Mouse (Mus musculus) layer of hippocampus, postnatal 14 days (tissue): ENCODE results near the gene Wnt5a. TPM values are rescaled to one million over a fixed set of nuclear protein-coding genes. Genes with fewer than 3 reads are reported as not detected.

ENCODE experiments used
- DNase-seq, 2 experiments: peaks; one replicate each; pipeline ENCODE4 v3.0.0; 2021 to 2022; ENCODE audit warnings: low spot score in 2 of 2, mixed read lengths in 1 of 2
- long read RNA-seq, 2 experiments: library from polyadenylated mRNA; stranded (forward); transcript quantifications; one replicate each; pipeline ENCODE4 v2.0.0; 2021
- total RNA-seq, 2 experiments: library from RNA; stranded (reverse); gene quantifications; 2 replicates each; pipeline ENCODE4 v1.2.3; 2021

Wnt5a gene
- total RNA-seq: 10 to 100 TPM; 15.7 to 16.9 TPM
- long read RNA-seq, experiment 1, full-length matches to known transcripts: 2 of 2 reads
- long read RNA-seq, experiment 1, partial matches to known transcripts: 0 of 2 reads
- long read RNA-seq, experiment 1, other reads (novel, unspliced or antisense): 0 of 2 reads
- long read RNA-seq, experiment 2, full-length matches to known transcripts: 4 of 6 reads
- long read RNA-seq, experiment 2, partial matches to known transcripts: 0 of 6 reads
- long read RNA-seq, experiment 2, other reads (novel, unspliced or antisense): 2 of 6 reads

DNA sequence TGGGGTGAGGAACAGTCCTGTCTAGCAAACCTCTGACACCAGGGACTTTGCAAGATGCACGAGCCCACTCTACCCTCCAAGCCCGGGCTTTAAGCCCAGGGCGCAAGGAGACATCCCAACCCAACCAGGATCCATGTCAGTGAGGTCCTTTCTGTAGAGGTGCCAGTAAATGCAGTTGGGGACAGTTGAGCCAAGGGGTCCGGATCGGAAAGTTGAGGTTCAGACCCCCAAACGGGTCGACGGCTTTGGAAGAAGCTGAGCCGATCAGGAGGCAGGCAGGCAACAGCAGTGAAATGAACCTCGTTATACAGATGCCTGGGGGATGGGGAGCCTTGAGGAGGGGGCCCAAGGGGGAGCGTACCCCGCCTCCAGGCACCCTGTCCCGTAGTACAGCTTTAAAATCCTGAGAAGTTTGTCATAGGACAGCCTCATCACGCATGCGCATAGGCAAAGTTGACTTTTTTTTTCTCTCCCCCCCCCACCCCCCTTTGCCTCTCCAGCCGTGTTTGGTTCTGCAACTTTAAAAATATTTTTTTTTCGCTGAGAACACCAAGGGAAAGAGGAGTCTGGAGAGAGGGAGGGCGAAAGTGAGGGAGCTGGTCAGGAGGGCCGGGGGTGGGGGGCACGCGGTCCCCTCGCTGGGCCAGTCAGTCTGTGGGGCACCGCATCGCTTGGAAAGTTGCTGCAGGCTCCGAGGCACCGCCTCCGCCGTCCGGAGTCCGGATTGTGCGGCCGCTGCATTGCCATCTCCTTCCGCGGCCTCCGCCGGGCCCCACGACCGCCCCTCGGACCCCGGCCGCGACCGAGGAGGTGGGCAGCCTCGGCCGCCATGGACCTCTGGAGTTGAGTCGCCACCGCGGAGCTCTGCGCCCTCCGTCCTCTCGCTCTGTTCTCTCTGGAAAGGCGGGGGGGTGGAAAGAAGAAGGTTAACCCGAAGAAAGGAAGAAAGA, at the start of gene Wnt5a:
Wnt5a (plus strand) TSS at position 650 of the 950 bp plus-strand sequence.
- peak in 1 of 2 experiments; percentile 27 for DNase-seq

DNA sequence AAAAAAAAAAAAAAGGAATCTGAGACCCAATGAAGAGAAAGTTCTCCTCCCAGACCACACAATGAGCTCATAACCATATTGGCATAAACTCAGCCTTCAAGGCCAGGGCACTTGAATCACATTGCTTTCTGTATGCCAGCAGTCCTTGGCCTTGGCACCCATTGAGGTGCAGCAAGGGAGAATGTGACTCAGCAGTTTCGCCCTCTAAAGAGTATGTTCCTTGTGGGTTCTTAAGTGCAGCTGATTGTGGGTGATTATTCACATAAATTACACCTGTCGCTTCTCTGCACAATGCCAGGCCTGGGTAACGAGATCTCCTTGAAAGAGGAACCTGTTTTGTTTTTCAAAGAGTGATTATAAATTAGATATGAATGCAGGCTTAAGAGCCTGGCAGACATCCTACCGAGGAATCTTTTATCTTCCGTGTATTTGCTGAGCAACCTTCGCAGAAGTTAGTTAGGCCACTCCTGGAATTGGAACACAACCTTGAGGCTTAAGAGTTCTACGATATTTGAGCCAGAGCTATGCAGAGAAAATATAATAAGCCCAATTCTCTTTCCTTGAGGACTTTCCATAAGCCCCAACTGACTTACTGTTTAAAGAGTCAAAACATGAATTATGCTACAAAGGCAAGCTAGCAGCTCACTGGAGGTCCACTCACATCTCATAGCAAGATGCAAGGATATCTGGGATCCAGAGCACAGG, 48.0 kb upstream of the Wnt5a start:
- no peak for DNase-seq

DNA sequence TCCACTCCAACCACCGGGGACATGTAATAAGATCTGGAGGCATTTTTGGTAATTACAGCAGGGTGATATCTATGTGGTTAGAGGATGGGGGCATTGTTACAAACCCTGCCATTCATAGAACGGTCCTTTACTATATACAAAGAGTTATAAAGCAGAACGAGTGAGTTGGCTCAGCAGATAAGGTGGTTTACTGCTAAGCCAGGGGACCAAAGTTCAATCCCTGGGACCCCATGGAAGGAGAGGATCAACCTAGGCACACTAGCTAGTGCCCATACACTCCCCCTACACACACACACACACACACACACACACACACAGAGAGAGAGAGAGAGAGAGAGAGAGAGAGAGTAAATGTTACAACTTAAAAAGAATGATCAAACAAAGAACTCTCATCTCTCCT, 47.1 kb upstream of the Wnt5a start:
- no peak for DNase-seq

DNA sequence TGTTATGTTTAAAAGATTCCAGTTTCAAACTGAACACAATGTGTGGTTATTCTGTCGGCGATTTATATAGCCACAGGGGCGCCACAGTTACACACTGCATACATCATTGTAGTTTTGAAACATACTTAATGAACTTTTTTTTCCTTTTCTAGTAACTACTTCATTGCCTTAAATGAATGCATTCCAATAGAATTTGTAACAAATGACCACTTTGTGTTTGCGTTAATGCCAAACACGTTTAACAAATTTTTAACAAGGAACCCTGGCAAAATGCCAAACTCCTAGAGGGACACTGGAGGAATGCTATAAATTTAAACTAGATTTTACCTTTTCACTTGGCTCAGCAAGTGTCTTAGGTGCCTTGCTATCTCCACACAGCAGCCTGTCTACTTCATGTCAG, 36.6 kb upstream of the Wnt5a start:
- DNase-seq: no peak

DNA sequence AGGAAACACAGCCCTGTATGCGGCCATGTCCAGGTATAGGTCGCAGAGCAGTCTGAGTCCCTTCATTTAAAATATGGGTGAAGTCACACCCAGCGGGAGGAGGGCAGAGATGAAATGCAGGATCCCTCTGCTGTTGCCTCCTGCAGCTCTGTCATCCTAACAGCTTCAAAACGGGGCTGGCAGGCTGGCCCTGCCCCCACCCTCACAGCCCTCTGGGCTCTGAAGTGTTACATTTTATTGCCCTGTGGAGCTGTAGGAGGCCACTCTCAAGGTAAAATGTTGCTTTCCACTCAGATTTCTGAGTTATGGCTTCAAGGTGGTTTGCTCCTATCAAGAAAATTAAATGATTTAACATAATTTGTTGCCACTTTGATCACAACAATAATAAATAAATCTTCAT, 34.9 kb upstream of the Wnt5a start:
- DNase-seq: no peak

DNA sequence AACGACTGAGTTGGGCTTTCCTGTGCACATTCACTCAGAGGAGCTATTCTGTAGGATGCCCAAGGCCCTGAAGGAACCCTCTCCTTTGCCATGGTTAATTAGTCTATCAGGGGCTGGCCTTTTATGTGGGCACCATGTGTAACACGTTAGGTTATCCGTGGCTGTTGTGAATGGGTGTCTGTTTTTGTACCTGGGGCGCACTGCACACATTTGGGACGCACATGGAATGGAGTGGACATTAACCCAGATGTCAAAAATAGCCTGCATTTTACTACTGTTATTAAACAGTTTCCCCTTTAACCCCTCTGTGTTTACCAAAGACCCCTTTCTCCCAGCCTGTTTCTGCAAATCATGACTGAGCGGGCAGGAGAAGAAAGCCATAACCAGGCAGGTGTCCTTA, 34.3 kb upstream of the Wnt5a start:
- DNase-seq: no peak

DNA sequence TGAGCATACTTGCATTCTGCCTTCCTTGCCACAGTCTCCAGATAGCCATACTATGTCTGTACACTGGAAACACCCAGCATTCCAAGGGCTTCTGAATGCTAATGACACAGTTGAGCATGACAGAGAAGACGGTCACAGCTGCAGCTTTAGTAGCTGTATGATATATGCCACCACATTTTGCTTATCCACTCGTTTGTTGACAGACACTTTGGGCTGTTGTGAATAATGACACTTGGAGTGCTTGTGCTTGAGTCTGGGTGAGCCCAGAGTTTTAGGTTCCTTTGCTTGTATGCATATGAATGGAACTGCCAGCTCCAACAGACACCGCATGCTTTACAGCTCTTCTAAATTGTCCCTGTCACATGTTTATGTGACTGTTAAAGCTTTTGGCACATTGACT, 29.5 kb upstream of the Wnt5a start:
- no peak for DNase-seq

DNA sequence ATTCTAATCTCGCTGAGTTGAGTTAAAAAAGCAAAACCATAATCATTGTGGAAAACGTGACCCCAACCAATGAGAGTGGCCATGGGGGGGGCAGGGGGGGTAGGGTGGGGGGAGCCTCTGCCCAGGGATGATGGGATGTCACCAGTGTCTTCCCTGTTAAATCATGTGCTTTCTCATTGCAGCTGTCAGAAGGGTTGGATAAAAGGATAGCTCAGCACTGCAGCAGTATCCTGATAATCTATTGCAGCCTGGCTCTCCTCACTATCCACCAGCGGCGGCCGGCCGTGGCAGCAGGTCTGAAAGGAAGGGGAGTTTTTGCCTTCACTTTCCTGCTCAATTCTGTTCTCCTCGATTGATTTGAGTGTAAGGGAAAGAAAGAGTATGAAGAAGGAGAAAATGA, 29.1 kb upstream of the Wnt5a start:
- no peak for DNase-seq

DNA sequence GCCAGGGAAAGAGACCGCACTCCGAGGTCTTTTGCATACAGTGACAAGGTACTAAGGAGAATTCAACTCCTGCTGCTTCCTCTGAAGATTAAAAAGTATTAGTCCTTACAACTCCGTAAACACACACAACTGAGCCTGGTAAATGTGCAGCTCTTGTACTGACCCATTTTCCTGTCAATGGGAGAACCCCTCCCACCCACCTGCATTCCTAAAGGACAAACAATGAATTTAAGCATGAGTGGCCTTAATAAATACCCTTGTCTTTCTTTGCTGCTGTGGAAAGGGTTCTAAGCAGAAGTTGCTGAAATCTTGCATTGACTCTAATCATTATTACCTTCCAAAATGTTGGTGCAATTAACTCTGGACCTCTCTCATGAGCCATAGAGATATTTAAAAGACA, 27.8 kb upstream of the Wnt5a start:
- DNase-seq: no peak

DNA sequence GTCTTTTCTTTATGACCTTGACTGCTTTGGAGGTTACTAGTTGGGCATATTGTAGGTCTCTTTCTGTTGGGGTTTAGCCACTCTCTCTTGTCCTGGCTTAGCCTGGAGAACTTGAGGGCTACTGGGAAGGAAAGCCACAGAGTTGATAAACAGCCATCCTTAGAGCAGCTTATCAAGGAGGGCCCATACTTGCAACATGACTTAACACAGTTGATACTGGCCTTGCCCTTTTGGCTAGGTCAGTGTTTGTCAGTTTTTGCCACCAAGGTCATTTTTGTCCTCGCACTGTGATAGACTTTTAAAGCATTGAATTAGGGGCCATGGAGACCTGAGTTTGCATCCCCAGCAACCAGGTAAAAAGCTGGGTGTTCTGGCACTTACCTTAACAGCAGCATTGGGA, 23.7 kb upstream of the Wnt5a start:
- DNase-seq: no peak

DNA sequence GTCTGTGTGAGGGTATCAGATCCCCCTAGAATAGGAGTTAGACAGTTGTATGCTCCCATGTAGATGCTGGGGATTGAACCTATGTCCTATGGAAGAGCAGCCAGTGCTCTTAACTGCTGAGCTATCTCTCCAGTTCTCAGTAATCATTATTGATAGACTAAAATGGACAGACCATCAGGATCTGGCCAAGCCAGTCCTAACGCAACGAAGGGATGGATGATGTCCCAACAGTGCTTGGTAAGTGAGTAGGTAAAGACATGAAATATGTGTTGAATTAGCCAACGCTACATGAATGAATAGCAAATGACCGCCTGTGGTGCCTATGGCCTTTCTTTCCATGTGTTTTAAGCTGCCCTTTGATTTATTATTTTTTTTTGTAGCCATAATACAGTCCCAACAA, 10.7 kb upstream of the Wnt5a start:
- no peak for DNase-seq

DNA sequence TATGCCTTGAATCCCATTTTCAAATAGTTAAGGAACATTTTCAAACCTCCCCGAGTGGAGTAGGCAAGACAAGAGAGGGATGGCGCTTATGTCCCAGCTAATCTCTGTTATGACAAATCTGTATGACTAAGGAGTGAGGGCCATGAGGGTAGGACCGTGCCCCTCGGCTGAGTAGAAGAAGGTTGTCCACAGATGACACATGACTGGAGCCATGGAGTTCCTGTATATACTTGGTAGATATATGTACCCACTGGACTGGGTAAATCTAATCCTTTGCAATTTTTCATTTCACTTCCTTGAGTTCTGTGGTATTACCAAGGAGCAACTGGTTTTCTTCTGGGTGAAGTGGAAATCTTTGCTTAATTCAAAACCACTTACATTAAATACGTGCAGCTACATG, 10.3 kb upstream of the Wnt5a start:
- DNase-seq: no peak

DNA sequence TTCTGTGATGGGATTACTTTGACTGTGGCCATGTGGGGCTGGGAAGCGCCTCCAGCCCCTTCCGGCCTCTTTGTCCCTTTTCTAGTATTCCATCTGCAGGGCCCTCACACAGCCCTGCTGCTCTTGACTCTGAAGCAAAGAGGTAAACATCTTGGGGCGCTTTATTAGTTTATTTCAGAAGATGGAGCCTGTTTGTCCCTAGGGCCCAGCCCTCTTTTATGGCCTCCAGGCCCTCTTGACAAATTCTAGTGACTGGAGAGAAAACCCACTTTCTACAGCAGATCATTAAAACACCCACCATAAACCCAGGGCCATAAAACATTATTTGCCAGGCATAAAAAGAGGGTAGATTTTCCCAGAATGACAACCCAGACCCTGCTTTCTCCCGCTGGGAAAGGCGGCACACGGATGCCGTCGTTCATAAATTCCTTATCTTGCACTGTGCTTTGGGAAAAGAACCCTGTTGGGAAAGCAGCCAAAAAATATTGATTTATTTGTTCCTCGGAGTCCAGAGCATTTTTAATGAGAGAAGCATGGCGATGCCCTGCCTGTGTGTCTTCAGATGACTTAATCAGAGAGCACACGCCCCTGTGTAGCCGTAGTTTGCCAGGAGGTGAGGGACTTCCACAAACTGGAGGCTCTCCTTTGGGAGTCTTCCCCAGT, 3.2 kb upstream of the Wnt5a start:
- DNase-seq: no peak

DNA sequence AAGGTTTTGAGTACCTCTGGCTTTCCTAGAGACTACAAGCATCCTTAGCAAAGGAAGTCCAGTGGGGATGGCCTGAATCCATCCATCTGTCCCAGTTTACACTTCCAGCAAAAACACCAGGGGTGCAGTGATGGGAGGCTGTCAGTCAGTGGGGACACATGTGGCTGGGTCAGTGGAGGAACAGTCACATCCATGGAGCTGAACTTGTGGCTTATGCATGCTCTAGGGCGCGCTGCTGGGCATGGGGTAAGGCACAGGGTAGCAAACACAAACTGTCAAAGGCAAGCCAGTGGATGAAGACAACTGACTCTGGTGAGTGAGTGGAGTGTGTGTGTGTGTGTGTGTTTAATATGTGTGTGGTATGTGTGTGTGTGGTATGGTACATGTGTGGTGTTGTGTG, 1.3 kb upstream of the Wnt5a start:
- DNase-seq: no peak

DNA sequence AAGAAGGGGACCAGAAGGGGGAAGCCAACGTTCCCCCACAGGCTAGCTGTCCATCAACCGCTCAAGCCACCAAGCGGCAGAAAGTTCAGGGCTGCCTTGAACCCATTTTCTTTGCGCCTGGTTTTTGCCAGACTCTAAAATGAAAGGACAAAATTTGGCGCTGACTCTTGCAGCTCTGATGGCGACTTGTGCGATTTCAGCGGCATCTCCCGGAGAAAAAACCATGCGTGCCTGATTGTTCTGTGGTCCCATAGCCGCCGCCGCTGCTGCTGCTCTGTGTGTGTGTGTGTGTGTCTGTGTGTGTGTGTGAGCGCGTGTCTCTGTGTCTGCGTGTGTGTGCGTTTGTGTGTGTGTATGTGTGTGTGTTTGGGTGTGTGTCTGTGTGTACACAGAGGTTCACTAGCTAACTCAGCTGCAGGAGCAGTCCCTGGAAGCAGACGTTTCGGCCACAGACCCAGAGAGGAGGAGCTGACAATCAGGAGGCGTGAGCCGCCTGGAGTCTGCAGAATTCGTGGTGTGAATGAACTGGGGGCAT, 568 bp downstream of the Wnt5a start:
- peak; percentile 39 to 41 for DNase-seq

DNA sequence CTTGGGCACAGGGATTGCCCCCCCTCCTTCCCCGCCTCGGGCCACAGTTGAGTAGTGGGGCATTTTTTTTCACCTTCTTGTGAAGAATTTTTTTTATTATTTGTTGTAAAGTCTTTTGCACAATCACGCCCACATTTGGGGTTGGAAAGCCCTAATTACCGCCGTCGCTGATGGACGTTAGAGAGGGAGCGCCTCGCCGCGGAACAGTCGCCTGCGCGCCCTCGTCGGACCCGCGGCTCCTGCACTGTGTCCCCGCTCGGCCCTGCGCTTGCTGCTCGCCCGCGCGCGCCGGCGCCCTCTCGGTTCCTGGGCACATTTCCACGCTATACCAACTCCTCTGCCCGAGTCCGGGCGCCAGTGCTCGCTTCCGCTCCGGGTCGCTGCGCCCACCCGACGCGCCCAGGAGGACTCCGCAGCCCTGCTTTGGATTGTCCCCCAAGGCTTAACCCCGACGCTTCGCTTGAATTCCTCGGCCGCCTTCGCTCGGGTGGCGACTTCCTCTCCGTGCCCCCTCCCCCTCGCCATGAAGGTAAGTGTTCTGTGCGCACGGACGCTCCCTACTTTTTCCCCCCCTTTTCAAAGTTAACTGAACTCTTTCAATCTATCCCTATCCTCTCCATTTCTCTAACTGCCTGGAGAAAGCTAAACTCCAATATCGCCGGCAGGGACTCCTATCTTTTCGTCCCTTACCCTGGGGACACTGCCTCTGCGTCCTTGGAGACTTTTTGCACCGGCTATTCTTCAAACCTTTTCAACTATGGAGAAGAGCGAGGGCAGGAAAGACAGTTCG, 1.2 kb downstream of the Wnt5a start:
- DNase-seq: peak in 1 of 2 experiments; percentile 26

DNA sequence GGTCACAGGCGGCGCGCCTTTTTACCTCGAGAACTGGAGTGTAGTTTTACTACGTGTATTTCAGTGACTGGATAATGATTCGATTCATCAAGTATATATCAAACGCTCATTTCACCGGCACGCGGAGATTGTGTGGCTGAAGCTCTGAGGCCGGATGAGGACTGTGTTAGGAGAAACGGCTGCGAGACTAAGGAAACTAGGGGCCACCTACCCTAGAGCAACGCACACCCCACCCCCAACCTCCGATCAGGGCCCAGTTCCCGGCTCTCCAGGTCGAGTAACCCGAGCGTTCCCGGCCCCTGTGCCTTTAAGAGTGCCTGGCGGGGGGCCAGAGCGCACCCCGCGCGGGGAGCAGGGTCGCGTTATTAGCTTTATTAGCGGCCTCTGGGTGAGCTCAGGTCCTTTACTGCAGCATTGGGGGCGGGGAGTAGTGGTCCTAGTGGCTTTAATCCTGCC, 1.9 kb downstream of the Wnt5a start:
- DNase-seq: peak; percentile 33 to 56

DNA sequence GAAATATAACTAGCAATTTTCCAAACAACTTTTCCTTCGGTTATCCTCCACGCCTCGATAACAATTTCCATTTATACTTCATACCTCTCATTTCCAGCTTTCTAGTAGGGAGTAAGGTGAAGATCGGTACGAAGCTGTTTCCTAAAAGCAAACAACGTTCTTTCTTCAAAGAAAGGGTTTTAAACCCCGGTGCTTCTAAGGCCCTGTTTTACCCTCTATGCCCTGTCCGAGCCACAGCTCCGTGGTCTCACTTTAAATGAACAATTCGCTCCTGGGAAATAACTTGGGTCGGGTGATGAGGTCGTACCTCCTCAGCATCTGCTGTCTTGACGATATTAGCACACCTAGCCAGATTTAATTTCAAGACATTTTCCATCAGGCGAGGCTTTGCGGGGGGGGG, 2.5 kb downstream of the Wnt5a start:
- DNase-seq: no peak

DNA sequence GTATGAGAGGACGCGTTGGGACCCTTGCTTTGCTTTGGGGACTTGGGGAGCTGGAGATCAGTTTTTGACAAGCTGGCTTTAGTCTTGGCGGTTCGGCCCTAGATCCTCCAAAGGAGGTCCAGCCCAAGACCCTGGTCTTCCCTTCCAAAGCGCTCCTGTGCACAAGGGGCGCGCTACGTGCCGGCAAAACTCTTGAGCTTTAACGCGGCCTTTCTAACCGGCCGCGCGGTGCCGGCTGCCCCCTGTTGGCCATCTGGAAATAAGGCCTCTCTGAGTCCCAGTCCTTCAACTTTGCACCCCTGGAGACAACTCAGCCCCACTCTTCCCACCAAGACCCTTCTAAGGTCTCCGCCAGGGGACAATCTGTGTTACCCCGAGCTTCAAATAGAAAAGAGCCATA, 2.9 kb downstream of the Wnt5a start:
- DNase-seq: peak; percentile 65 to 75
